Mouse (Mus musculus): ENCODE data around the gene Tspan13.

Gene Tspan13

DNA sequence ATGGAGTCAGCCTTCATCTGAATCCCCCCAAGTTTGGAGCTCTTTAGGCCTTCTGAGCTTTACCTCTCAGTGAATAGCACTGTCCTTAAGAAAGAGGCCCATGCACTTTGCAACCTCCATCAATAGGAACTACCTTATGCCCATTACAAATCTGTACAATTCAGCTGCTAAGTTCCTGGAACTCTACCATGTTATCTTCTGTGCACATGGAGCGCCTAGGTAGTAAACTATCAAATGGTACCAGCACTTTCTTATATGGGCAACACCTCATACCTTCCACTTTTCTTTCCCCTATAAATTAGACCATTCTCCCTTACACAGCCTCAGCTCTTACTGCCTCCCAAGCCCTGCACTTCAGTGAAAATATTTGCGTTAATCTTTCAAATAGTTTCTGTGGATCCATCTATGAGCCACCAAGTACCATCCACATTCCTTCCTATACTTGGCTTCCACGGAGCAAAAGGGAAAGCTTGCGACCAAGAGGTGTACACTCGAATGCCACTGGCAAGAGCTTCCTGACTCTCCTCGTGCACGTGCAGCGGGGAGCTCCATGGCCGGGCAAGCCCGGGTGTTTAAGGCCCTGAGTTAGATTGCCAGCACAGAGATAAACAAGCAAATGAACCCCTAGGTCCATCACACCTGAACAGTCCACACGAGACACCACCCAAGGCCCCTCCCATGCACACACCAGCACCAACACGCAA, 11.5 kb downstream of the Tspan13 start:
- DNase-seq: no peak

- no peak for DNase-seq
Observed at GRCm38 (mm10) chr12:36029687-36030086, 12.6 kb downstream of the Tspan13 start.

DNA sequence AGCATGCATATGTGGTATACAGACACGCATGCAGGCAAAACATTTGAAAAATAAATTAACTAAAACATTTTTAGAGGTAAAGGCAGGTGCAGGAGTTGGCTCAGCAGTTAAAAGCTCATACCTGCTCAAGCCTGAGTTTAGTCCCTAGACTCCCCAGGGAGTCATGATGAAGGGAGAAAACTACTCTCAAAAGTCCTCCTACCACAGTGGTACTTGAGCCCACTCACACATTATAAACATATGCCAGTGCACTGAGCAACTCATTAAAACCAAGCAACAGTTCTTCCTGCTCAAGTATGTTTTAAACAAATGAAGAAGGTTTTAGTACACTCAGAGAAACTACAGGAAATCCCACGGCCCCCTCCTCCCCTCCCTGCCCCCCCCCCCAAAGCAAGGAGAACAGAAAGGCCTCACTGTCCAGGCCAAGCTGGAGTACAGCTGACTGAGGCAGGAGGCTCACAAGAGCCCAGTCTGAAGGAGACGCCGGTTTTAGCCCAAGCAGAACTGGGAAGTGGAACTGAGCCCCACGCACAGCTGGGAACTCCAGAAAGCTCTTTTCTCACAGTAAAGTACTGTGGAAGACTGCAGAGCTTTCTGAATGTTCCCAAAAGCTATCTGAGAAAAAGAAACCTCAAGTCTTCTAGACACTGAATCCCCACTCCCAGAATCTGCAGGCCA, 13.2 kb downstream of the Tspan13 start:
- DNase-seq: no peak

DNA sequence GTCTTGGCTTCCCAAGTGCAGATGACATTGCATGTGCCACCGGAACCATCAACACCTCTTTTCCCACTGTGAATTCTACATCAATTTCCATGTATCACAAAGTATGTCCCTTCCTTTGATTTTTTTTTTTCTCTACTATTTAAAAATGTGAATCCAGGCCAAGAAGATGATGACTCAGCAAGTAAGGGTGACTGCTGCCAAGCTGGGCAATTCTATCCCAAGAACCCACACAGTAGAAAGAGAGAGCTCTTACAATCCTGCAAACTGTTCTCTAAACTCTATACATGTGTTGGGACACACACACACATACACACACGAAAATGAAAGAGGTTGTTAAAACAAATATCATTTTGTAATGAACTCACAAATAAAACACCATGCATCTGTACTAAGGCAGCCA, 15.1 kb downstream of the Tspan13 start:
- no peak for DNase-seq

GRCm38 (mm10) chr12:36026126-36026525, 16.2 kb downstream of the Tspan13 start:
- no peak for DNase-seq

DNA sequence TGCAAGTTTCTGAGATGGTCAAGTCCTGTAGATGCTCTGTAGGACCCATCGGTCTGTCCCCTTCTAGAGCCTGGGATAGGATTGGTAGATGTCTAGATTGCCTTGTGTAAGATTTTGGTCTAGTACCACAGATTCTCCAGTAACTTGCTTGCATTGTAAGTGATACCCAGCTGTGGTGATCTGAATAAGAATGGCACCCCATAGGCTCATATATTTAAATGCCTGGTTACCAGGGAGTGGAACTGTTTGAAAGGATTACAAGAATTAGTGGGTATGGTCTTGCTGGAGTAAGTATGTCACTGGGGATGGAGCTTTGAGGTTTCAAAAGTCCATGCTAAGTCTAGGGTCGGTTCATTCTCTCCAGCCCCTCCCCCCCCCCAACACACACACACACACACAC, 21.6 kb downstream of the Tspan13 start:
- DNase-seq: no peak

GRCm38 (mm10) chr12:36020081-36020480, 22.2 kb downstream of the Tspan13 start:
- DNase-seq: no peak

DNA sequence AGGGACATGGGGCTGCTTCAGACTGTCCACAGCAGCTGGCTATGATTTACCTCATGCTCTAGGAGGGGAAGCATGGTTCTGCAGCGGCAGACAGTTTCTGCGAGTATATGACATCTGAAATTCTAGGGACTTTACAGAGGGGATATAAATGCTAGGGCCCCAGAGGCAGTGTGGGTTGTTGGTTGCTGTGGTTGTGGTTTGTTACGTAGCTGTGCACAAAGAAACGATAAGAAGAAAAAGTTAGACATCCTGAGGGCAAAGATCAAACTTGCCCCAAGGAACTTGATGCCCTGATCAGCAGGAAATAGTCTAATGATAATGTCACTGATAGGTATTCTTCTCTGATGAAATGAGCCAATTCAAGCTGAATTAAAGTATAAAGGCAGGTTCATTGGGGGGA, 22.7 kb downstream of the Tspan13 start:
- no peak for DNase-seq

- no peak for DNase-seq
Observed at GRCm38 (mm10) chr12:36017791-36018190, 24.5 kb downstream of the Tspan13 start.

- no peak for DNase-seq
Observed at GRCm38 (mm10) chr12:36013216-36013910, 28.9 kb downstream of the Tspan13 start.

GRCm38 (mm10) chr12:36008364-36009047, 33.8 kb downstream of the Tspan13 start:
- DNase-seq: no peak

DNA sequence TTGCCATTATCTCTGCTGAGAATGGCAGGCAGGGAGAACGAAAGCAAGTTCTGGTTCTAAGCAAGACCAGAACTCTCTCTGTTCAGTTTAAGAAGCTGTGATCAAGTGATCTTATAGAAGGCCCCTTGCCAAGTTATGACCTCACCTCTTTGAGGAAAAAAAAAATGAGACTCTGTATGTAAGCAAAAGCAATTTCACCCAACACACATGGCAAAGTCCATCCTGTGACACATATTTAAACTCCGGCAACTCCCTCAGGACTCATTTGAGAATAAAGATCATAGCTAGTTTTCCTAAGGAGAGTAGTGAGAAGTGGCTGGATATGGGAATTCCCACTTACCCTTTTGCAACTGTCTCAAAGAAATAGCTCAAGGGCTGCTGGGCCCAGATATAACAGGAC, 34.7 kb downstream of the Tspan13 start:
- DNase-seq: no peak

- DNase-seq: no peak
Observed at GRCm38 (mm10) chr12:36004714-36005113, 37.6 kb downstream of the Tspan13 start.

DNA sequence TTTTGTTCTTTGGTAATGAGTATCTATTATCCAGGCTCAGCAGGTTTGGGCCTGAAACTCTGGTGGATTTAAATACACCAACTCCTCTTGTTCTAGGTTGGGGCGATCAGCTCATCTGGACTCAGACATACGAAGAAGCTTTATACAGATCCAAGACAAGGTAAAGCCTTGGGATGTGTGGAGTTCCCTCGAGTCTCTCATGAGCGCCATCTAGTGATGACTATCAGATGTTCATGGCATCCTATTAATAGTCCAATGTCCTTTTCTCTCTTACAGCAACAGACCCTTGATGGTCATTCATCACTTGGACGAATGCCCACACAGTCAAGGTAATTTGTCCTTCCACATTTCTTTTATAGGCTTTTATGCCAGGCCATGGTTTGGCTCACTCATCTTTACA, 46.5 kb downstream of the Tspan13 start:
- DNase-seq: no peak

DNA sequence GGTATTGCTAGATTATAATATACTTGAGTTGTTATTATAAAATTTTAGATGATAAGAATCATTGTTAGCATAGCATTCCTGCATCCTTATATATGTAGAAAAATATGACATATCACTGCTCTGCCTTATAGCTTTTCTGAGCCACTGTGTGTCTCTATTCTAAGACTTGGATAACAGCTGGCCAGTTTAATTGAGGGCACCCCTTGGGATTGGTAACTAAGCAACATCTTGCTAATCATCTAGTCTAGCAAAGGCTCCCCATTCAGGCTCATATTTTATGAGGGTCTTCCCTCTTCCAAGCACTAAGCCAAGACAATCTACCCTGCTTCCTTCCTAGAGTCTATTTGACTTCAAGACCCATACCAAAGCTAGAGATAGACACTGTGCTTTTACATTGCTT, 48.2 kb downstream of the Tspan13 start:
- DNase-seq: no peak

- DNase-seq: no peak
Observed at GRCm38 (mm10) chr12:35993583-35993982, 48.7 kb downstream of the Tspan13 start.

GRCm38 (mm10) chr12:35992711-35993110, 49.6 kb downstream of the Tspan13 start, which contains the start of gene Agr2:
Gene Agr2 (plus strand): TSS chr12:35992907.
- DNase-seq: no peak

DNA sequence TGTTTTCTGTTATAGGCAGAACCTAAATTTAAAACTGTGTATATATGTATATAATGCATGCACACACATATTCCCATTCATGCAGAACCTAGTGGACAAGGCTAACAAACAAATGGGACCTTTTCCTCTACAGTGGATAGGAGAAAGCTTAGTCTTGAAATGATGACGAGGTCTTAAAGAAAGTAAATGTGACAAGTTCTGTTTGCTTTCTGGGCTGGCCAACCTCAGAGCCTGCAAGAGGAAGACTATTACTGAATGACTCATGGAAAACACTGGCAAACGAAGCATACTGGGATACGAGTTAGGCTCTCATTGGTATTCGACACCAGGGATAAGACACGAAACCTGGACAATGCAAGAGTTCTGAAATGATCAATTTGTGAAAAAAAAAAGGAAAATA, 57.6 kb downstream of the Tspan13 start:
- DNase-seq: no peak

DNA sequence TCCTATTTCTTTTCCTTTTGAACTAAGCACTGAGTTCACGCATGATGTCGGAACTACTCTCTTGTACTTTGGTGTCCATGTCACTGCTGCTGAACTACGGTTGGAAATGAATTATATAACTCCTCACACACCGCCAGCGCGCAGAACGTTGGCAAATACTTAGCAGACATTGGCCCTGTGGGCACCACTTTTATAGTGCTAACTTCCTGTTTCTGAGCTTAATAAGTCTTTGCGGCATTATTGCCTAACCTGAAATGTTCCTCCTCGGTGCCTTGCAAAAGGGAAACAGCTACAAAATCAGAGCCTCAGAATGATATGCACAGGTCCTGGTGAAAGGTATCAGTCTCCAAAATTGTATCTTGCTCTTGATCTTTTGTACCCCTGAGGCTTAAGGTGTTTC, 58.8 kb downstream of the Tspan13 start:
- no peak for DNase-seq

DNA sequence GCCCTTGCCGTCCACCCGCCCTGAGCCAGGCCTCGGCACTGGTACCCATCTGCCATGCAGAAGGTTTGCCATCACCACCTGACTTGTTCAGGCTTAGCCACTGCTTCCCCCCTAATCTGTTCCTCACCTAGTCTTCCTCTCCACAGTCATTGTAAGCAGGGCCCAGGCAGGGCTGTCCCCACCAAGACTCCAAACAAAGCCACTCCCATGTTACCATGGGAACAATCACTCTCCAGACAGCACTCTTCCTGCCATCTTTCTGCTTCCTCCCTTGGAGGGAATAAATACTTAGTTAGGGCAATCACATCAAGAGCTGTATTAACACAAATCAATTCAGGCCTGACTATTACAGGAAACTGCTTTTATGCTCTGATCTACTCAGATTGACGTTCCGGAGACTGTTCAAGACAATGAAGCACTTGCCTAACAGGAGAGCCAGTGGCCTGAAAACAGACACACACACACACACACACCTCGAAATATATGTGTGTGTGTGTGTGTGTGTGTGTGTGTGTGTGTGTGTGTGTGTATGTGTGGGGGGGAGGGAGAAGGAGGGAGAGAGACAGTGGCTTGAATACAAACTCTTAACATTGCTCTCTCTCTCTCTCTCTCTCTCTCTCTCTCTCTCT, 60.5 kb downstream of the Tspan13 start:
- DNase-seq: no peak

DNA sequence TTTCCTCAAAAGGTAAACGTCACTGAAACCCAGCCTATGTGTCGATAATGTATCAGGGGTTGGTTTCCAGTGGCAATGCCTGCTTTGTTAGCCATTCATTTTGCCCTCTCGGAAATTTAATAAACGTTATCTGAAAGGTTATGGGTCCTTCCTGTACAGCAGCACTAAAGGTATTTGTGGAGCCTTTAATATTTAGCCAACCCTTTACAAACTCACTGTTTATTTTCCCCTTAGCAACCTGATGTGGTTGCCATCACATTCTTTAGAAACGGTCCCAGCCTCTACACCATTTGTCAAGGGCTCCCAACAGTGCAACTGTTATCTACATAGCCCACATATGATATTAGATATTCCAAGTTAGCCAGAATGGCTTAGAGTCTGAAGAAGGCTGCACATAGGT, 62.7 kb downstream of the Tspan13 start:
- no peak for DNase-seq

DNA sequence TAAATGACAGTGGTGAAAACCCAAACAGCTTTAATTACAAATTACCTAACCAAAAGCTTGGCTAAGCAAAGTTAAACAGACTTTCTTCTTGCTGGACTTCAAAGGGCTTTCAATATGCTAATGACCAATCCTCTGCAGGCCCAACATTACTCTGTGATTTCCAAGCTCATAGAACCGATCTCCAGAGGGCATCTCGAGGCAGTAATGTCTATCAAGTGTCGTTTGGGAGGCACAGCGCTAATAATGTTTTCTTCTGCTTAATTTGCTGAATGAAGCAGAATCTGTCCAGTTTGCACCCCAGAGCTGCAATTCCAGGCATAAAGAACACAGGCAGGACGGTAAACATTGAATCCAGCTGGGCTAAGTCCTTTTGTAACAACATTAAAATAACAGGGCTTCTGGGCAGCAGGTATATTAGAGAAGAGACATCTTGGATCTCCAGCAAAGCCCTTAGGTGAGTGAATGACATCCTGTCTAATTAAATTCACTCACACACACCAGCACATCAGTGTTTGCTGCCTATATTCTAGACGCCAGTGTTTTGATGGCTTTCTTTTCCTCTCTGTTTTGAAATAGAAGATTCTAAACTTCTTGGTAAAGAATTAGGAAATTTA, 64.6 kb downstream of the Tspan13 start:
- no peak for DNase-seq

GRCm38 (mm10) chr12:35975898-35976297, 66.4 kb downstream of the Tspan13 start:
- no peak for DNase-seq
